Mouse (Mus musculus) lung, embryonic 14.5 days (tissue): ENCODE measurements around the gene Inf2. TPM values are rescaled to one million over a fixed set of nuclear protein-coding genes. Genes with fewer than 3 reads are reported as not detected.

Experiments
- ATAC-seq: fragments of 200-750 bp; cut with Nextera tagmentation; 2 replicates; pipeline ENCODE4 v1.8.0; 2017; ENCODE audit warnings: mild to moderate bottlenecking, moderate TSS enrichment, moderate library complexity; ENCODE audit not compliant: insufficient read depth
- DNase-seq: peaks from one replicate; pipeline ENCODE4 v3.0.0-alpha.2; 2015
- H3K27ac ChIP-seq: fragments of 300-500 bp; sonication (generic); 2 replicates; pipeline ENCODE4 v1.5.1; 2014; ENCODE audit warnings: low read depth, mild to moderate bottlenecking, moderate library complexity
- H3K27me3 ChIP-seq: fragments of 300-500 bp; sonication (generic); 2 replicates; pipeline ENCODE4 v1.6.1; 2014; ENCODE audit warnings: low read length, control low read depth; ENCODE audit not compliant: insufficient read depth
- H3K36me3 ChIP-seq: fragments of 300-500 bp; sonication (generic); 2 replicates; pipeline ENCODE4 v1.6.1; 2014; ENCODE audit warnings: control low read depth; ENCODE audit not compliant: insufficient read depth
- H3K4me1 ChIP-seq: fragments of 300-500 bp; sonication (generic); 2 replicates; pipeline ENCODE4 v1.6.1; 2014; ENCODE audit warnings: antibody characterized with exemption, control low read depth; ENCODE audit not compliant: insufficient read depth
- H3K4me2 ChIP-seq: fragments of 300-500 bp; sonication (generic); 2 replicates; pipeline ENCODE4 v1.6.1; 2014; ENCODE audit warnings: mild to moderate bottlenecking
- H3K4me3 ChIP-seq: fragments of 300-500 bp; sonication (generic); 2 replicates; pipeline ENCODE4 v1.5.1; 2014; ENCODE audit warnings: low read depth, low read length
- H3K9ac ChIP-seq: fragments of 300-500 bp; sonication (generic); 2 replicates; pipeline ENCODE4 v1.6.1; 2014
- H3K9me3 ChIP-seq: fragments of 300-500 bp; sonication (generic); 2 replicates; pipeline ENCODE4 v1.6.1; 2016; ENCODE audit warnings: low read depth, low read length, control low read depth
- CTCF ChIP-seq: IDR thresholded peaks from 2 replicates; pipeline ENCODE4 v1.5.1; 2016; ENCODE audit warnings: antibody characterized with exemption, low read depth
- WGBS: fragments of 180-500 bp; shearing (Covaris S2); extraction: QIAGEN DNeasy Blood & Tissue Kit; methylation state at CpG from one replicate; pipeline ENCODE4 v1.1.7; 2014; 5-methylcytosine and 5-hydroxymethylcytosine counted together
- polyA plus RNA-seq: library from polyadenylated mRNA; unstranded; fragments of >200 nt; fragmentation: Nextera tagmentation; extraction: Ambion mirVana; gene quantifications from 2 replicates; pipeline ENCODE4 v1.2.1, GENCODE M21; 2014

The Inf2 gene
- polyA plus RNA-seq, 1 experiment from 2014 or later = 5.2 TPM

GRCm38 (mm10) chr12:112659109-112659508, 70.5 kb downstream of the Inf2 start:
- Histone ChIP-seq H3K4me1 (peaks cover 44% of the 10 kb centered on the region), H3K36me3 (peaks cover 95% of the 10 kb centered on the region), H3K4me3 (no peak overlapping the region), H3K27me3 (no peaks in the 10 kb centered on the region), H3K9me3 (no peaks in the 10 kb centered on the region), H3K27ac (no peak overlapping the region), H3K4me2 (no peak overlapping the region), H3K9ac (no peak overlapping the region)
- WGBS = 72% methylated on average over 6 of the region's 6 CpGs
- DNase-seq = peak; percentile 58
- no peak for ATAC-seq
- peak; percentile 58 for TF ChIP-seq CTCF

- peaks cover 59% of the 10 kb centered on the region for H3K4me1 ChIP-seq
- peak overlapping the region; percentile 94 for H3K27ac ChIP-seq
- peak overlapping the region; percentile 57 for H3K4me2 ChIP-seq
- H3K36me3 ChIP-seq = peaks cover 92% of the 10 kb centered on the region
- WGBS = 13% methylated on average over 5 of the region's 5 CpGs
- peak overlapping the region; percentile 17; the same call in 1 of the 2 replicates for H3K9ac ChIP-seq
- H3K9me3 ChIP-seq = no peaks in the 10 kb centered on the region
- DNase-seq = peak; percentile 98
- no peaks in the 10 kb centered on the region for H3K27me3 ChIP-seq
- peak; percentile 59 for TF ChIP-seq CTCF
- peak; percentile 85 for ATAC-seq
- no peak overlapping the region for H3K4me3 ChIP-seq
Observed at GRCm38 (mm10) chr12:112660576-112661326, 72.2 kb downstream of the Inf2 start.

DNA sequence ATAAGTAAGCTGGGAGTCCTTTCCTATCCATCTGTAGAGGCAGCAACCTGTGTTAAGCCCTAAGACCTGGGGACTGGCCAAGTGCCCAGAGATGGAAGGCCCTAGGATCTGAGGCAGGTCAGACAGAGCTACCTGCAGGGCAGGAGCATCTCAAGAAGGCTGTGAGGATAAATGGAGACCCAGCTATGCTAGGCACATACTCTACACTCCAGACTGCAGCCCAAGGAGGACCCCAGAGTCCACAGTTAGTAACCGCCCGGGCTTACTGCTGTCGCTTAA, 72.7 kb downstream of the Inf2 start:
- 0 out of 2 replicates have a peak overlapping the region, but pooled peaks have one; percentile 17 for H3K9ac ChIP-seq
- peak overlapping the region; percentile 57 for H3K4me2 ChIP-seq
- 25% methylated on average over 3 of the region's 3 CpGs for WGBS
- peak overlapping the region; percentile 94 for H3K27ac ChIP-seq
- DNase-seq (peak; percentile 35), ATAC-seq (no peak)
- peaks cover 92% of the 10 kb centered on the region for H3K36me3 ChIP-seq
- TF ChIP-seq CTCF = no peak
- no peaks in the 10 kb centered on the region for H3K9me3 ChIP-seq
- peaks cover 64% of the 10 kb centered on the region for H3K4me1 ChIP-seq
- no peak overlapping the region for H3K4me3 ChIP-seq
- no peaks in the 10 kb centered on the region for H3K27me3 ChIP-seq

GRCm38 (mm10) chr12:112661851-112662250, 73.3 kb downstream of the Inf2 start:
- no peak for DNase-seq
- no peaks in the 10 kb centered on the region for H3K27me3 ChIP-seq
- 54% methylated on average over 9 of the region's 9 CpGs for WGBS
- peak overlapping the region; percentile 34 for H3K9ac ChIP-seq
- no peak for ATAC-seq
- peak overlapping the region; percentile 94 for H3K27ac ChIP-seq
- no peak for TF ChIP-seq CTCF
- H3K9me3 ChIP-seq = no peaks in the 10 kb centered on the region
- H3K4me3 ChIP-seq = no peak overlapping the region
- H3K36me3 ChIP-seq = peaks cover 92% of the 10 kb centered on the region
- H3K4me1 ChIP-seq = peaks cover 70% of the 10 kb centered on the region
- H3K4me2 ChIP-seq = peak overlapping the region; percentile 57; the same call in 1 of the 2 replicates

- no peak for DNase-seq
- peak overlapping the region; percentile 10; the same call in 1 of the 2 replicates for H3K4me2 ChIP-seq
- no peak overlapping the region for H3K4me3 ChIP-seq
- WGBS = 74% methylated on average over 11 of the region's 11 CpGs
- no peaks in the 10 kb centered on the region for H3K27me3 ChIP-seq
- no peaks in the 10 kb centered on the region for H3K9me3 ChIP-seq
- peaks cover 91% of the 10 kb centered on the region for H3K36me3 ChIP-seq
- ATAC-seq = no peak
- no peak for TF ChIP-seq CTCF
- H3K9ac ChIP-seq = no peak overlapping the region
- H3K4me1 ChIP-seq = peaks cover 72% of the 10 kb centered on the region
- H3K27ac ChIP-seq = peak overlapping the region; percentile 52
Observed at GRCm38 (mm10) chr12:112663303-112663702, 74.7 kb downstream of the Inf2 start.

GRCm38 (mm10) chr12:112663716-112664115, 75.1 kb downstream of the Inf2 start:
- Histone ChIP-seq H3K4me3 (no peak overlapping the region), H3K27me3 (no peaks in the 10 kb centered on the region), H3K27ac (peak overlapping the region; percentile 52; the same call in 1 of the 2 replicates), H3K4me1 (peaks cover 72% of the 10 kb centered on the region), H3K36me3 (peaks cover 91% of the 10 kb centered on the region), H3K9ac (no peak overlapping the region), H3K4me2 (0 out of 2 replicates have a peak overlapping the region, but pooled peaks have one; percentile 1), H3K9me3 (no peaks in the 10 kb centered on the region)
- no peak for ATAC-seq
- DNase-seq = no peak
- no peak for TF ChIP-seq CTCF
- 74% methylated on average over 12 of the region's 12 CpGs for WGBS

- peaks cover 69% of the 10 kb centered on the region for H3K4me1 ChIP-seq
- no peak overlapping the region for H3K9ac ChIP-seq
- peaks cover 91% of the 10 kb centered on the region for H3K36me3 ChIP-seq
- 29% methylated on average over 2 of the region's 2 CpGs for WGBS
- peak overlapping the region; percentile 52; the same call in 1 of the 2 replicates for H3K27ac ChIP-seq
- H3K9me3 ChIP-seq = no peaks in the 10 kb centered on the region
- H3K4me2 ChIP-seq = 0 out of 2 replicates have a peak overlapping the region, but pooled peaks have one; percentile 1
- no peak for ATAC-seq
- peak; percentile 32 for DNase-seq
- TF ChIP-seq CTCF = peak; percentile 10; the same call in 1 of the 2 replicates
- no peaks in the 10 kb centered on the region for H3K27me3 ChIP-seq
- no peak overlapping the region for H3K4me3 ChIP-seq
Observed at GRCm38 (mm10) chr12:112664124-112664523, 75.5 kb downstream of the Inf2 start.
